Mouse (Mus musculus) midbrain, embryonic 15.5 days (tissue): ENCODE results near the gene Ttll10. TPM values are rescaled to one million over a fixed set of nuclear protein-coding genes. Genes with fewer than 3 reads are reported as not detected.

ENCODE experiments used
- ATAC-seq: fragments of 200-750 bp; cut with Nextera tagmentation; replicated peaks from 2 replicates; pipeline ENCODE4 v1.8.0; 2017; ENCODE audit warnings: moderate TSS enrichment
- H3K27ac ChIP-seq: fragments of 300-500 bp; sonication (generic); 2 replicates; pipeline ENCODE4 v1.5.1; 2015; ENCODE audit warnings: mild to moderate bottlenecking, inconsistent platforms
- H3K27me3 ChIP-seq: fragments of 300-500 bp; sonication (generic); replicated peaks from 2 replicates; pipeline ENCODE4 v1.6.1; 2015; ENCODE audit warnings: inconsistent platforms
- H3K36me3 ChIP-seq: fragments of 300-500 bp; sonication (generic); replicated peaks from 2 replicates; pipeline ENCODE4 v1.6.1; 2015; ENCODE audit warnings: inconsistent platforms
- H3K4me1 ChIP-seq: fragments of 300-500 bp; sonication (generic); 2 replicates; pipeline ENCODE4 v1.6.1; 2015; ENCODE audit warnings: inconsistent platforms
- H3K4me2 ChIP-seq: fragments of 300-500 bp; sonication (generic); 2 replicates; pipeline ENCODE4 v1.6.1; 2015; ENCODE audit warnings: inconsistent platforms, mild to moderate bottlenecking, moderate library complexity
- H3K4me3 ChIP-seq: fragments of 300-500 bp; sonication (generic); 2 replicates; pipeline ENCODE4 v1.5.1; 2015; ENCODE audit warnings: mild to moderate bottlenecking, inconsistent platforms
- H3K9ac ChIP-seq: fragments of 300-500 bp; sonication (generic); 2 replicates; pipeline ENCODE4 v1.6.1; 2015; ENCODE audit warnings: mild to moderate bottlenecking, inconsistent platforms
- H3K9me3 ChIP-seq: fragments of 300-500 bp; sonication (generic); 2 replicates; pipeline ENCODE4 v1.6.1; 2016; ENCODE audit warnings: inconsistent platforms
- WGBS: fragments of 180-500 bp; shearing (Covaris S2); methylation state at CpG from one replicate; pipeline ENCODE4 v1.1.7; 2015; ENCODE audit warnings: mixed read lengths; 5-methylcytosine and 5-hydroxymethylcytosine counted together
- microRNA counts: library from miRNA; unstranded; fragments of <30 nt; microRNA quantifications from one replicate; lab custom pipeline; 2016
- microRNA-seq: library from miRNA; unstranded; fragments of <30 nt; microRNA quantifications from one replicate; pipeline ENCODE4, GENCODE M21; 2016
- polyA plus RNA-seq: library from polyadenylated mRNA; unstranded; fragments of >200 nt; fragmentation: Nextera tagmentation; extraction: Ambion mirVana; gene quantifications from 2 replicates; pipeline ENCODE4 v1.2.1, GENCODE M21; 2015

The Ttll10 gene
- polyA plus RNA-seq, 1 experiment from 2014 or later = not detected

DNA sequence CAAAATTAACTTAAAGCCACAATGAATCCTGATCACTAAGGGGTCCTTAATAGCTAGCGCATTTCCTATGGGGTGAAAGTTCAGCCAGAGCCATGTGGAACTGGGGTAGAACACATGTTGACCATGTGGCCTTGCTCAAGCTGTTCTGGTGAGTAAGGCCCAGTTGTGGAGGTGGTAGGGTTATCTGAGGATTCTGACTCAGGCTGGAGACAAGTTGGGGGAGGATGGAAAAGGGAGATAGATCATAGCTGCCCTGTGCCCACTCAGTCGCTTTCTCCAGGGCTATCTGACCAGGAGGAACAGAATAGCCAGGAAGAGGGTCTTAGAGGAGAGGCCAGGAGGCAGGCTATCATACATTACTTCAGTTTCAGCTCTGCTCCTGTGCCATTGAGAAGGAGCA lies 44.8 kb downstream of the Ttll10 start:
- no peak for ATAC-seq
- no peaks in the 10 kb centered on the region for H3K9me3 ChIP-seq
- H3K4me2 ChIP-seq = no peak overlapping the region
- H3K9ac ChIP-seq = no peak overlapping the region
- no peak overlapping the region for H3K27ac ChIP-seq
- 98% methylated on average over 2 of the region's 2 CpGs for WGBS
- H3K4me1 ChIP-seq = no peaks in the 10 kb centered on the region
- no peaks in the 10 kb centered on the region for H3K27me3 ChIP-seq
- peaks cover 29% of the 10 kb centered on the region for H3K36me3 ChIP-seq
- H3K4me3 ChIP-seq = no peak overlapping the region

GRCm38 (mm10) chr4:156013637-156014036 lies 45.6 kb downstream of the Ttll10 start, which contains the start of gene Tnfrsf4:
Gene Tnfrsf4, plus strand, starts transcription at chr4:156013843.
- 92% methylated on average over 8 of the region's 8 CpGs for WGBS
- Histone ChIP-seq H3K4me1 (no peaks in the 10 kb centered on the region), H3K27me3 (no peaks in the 10 kb centered on the region), H3K9ac (no peak within 1 kb of the TSS), H3K27ac (no peak within 1 kb of the TSS), H3K36me3 (peaks cover 37% of the 10 kb centered on the region), H3K9me3 (no peaks in the 10 kb centered on the region), H3K4me3 (no peak within 1 kb of the TSS), H3K4me2 (no peak within 1 kb of the TSS)
- ATAC-seq = no peak

DNA sequence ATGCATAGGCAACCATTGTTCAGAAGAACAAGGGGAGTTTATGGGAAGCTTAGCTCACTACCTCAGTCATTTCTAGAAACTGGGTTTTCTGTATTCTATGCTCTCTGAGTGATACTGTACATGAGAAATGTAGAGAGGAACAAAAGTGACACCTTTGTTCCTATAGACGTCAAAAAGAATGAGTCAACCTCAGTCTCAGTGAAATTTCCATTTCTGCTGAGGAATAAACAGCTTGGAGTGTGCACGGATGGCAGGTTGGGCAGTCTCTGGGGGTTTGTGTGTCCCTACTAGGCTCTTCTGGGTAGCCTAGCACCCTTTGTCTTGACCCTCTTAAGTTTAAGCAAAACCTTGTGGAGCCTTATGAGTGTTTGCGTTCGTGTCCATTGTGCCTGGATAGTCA lies 50.8 kb downstream of the Ttll10 start:
- WGBS = 94% methylated on average over 4 of the region's 4 CpGs
- H3K27ac ChIP-seq = no peak overlapping the region
- no peaks in the 10 kb centered on the region for H3K9me3 ChIP-seq
- ATAC-seq = no peak
- H3K4me1 ChIP-seq = no peaks in the 10 kb centered on the region
- no peak overlapping the region for H3K4me3 ChIP-seq
- H3K27me3 ChIP-seq = no peaks in the 10 kb centered on the region
- H3K9ac ChIP-seq = no peak overlapping the region
- H3K4me2 ChIP-seq = no peak overlapping the region
- peaks cover 74% of the 10 kb centered on the region for H3K36me3 ChIP-seq

GRCm38 (mm10) chr4:156004109-156004508 lies 55.1 kb downstream of the Ttll10 start:
- no peak overlapping the region for H3K27ac ChIP-seq
- no peaks in the 10 kb centered on the region for H3K4me1 ChIP-seq
- no peak overlapping the region for H3K9ac ChIP-seq
- H3K4me2 ChIP-seq = no peak overlapping the region
- no peak overlapping the region for H3K4me3 ChIP-seq
- WGBS = 91% methylated on average over 3 of the region's 3 CpGs
- no peak for ATAC-seq
- no peaks in the 10 kb centered on the region for H3K9me3 ChIP-seq
- H3K36me3 ChIP-seq = peaks cover 72% of the 10 kb centered on the region
- H3K27me3 ChIP-seq = no peaks in the 10 kb centered on the region

- ATAC-seq = 0 out of 2 replicates have a peak, but pooled peaks have one; percentile 0
- peaks cover 31% of the 10 kb centered on the region for H3K4me1 ChIP-seq
- peak overlapping the region; percentile 97 for H3K27ac ChIP-seq
- peak overlapping the region; percentile 70 for H3K9ac ChIP-seq
- H3K9me3 ChIP-seq = no peaks in the 10 kb centered on the region
- H3K36me3 ChIP-seq = peaks cover 14% of the 10 kb centered on the region; the same call in 1 of the 2 replicates
- H3K4me2 ChIP-seq = peak overlapping the region; percentile 65
- no peaks in the 10 kb centered on the region for H3K27me3 ChIP-seq
- H3K4me3 ChIP-seq = peak overlapping the region; percentile 80
- WGBS = 5% methylated on average over 15 of the region's 15 CpGs
These were observed 65.6 kb downstream of the Ttll10 start for GRCm38 (mm10) chr4:155993606-155994005.

- Histone ChIP-seq H3K9ac (peak overlapping the region; percentile 70), H3K4me1 (peaks cover 31% of the 10 kb centered on the region), H3K36me3 (peaks cover 11% of the 10 kb centered on the region; the same call in 1 of the 2 replicates), H3K4me3 (peak overlapping the region; percentile 80), H3K4me2 (peak overlapping the region; percentile 65), H3K27ac (peak overlapping the region; percentile 97), H3K27me3 (no peaks in the 10 kb centered on the region), H3K9me3 (no peaks in the 10 kb centered on the region)
- under 1% methylated on average over 70 of the region's 70 CpGs for WGBS
- ATAC-seq = peak; percentile 88
These were observed 66.2 kb downstream of the Ttll10 start for GRCm38 (mm10) chr4:155992906-155993547.

DNA sequence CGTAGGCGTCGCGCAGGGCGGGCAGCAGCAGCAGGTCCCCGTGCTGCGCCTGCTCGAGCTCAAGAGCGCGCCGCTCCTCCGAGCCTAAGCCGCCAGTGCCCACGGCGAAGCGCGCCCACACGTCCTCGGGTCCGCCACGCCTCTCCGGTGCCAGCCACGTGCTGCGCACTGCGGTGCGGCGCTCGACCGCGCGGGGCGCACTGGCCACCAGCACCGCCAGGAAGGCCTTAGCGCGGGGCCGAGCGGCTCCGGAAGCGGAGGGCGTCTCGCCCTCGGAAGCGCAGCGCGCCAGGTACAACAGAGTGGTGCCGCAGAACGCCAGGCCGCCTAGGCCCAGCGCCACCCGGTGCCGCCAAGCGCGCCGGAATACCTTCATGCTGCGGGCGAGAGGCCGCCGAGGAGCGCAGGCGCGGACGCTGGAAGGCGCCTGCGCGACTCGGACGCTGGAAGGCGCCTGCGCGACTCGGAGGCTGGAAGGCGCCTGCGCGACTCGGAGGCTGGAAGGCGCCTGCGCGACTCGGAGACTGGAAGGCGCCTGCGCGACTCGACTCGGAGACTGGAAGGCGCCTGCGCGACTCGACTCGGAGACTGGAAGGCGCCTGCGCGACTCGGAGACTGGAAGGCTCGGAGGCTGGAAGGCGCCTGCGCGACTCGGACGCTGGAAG lies 66.8 kb downstream of the Ttll10 start, which contains the start of the genes B3galt6 and Sdf4:
B3galt6 (minus strand) TSS at position 409 of the 665 bp plus-strand sequence.
Sdf4 (plus strand) TSS at position 632 of the 665 bp plus-strand sequence.
- no peaks in the 10 kb centered on the region for H3K27me3 ChIP-seq
- peaks cover 5% of the 10 kb centered on the region; the same call in 1 of the 2 replicates for H3K36me3 ChIP-seq
- H3K27ac ChIP-seq = peak within 1 kb of the TSS; percentile 97
- ATAC-seq = peak; percentile 92
- peak within 1 kb of the TSS; percentile 97 for H3K4me2 ChIP-seq
- peaks cover 31% of the 10 kb centered on the region for H3K4me1 ChIP-seq
- under 1% methylated on average over 96 of the region's 99 CpGs for WGBS
- no peaks in the 10 kb centered on the region for H3K9me3 ChIP-seq
- H3K9ac ChIP-seq = peak within 1 kb of the TSS; percentile 79
- peak within 1 kb of the TSS; percentile 80 for H3K4me3 ChIP-seq

- H3K4me3 ChIP-seq = peak overlapping the region; percentile 80
- H3K4me2 ChIP-seq = peak overlapping the region; percentile 97
- no peaks in the 10 kb centered on the region for H3K27me3 ChIP-seq
- peak overlapping the region; percentile 97 for H3K27ac ChIP-seq
- WGBS = 26% methylated on average over 37 of the region's 37 CpGs
- H3K36me3 ChIP-seq = 0 out of 2 replicates have a peak, but pooled peaks cover 3% of the 10 kb centered on the region
- ATAC-seq = peak; percentile 24
- peaks cover 31% of the 10 kb centered on the region for H3K4me1 ChIP-seq
- H3K9me3 ChIP-seq = no peaks in the 10 kb centered on the region
- H3K9ac ChIP-seq = peak overlapping the region; percentile 79
These were observed 67.3 kb downstream of the Ttll10 start for GRCm38 (mm10) chr4:155991908-155992230.

DNA sequence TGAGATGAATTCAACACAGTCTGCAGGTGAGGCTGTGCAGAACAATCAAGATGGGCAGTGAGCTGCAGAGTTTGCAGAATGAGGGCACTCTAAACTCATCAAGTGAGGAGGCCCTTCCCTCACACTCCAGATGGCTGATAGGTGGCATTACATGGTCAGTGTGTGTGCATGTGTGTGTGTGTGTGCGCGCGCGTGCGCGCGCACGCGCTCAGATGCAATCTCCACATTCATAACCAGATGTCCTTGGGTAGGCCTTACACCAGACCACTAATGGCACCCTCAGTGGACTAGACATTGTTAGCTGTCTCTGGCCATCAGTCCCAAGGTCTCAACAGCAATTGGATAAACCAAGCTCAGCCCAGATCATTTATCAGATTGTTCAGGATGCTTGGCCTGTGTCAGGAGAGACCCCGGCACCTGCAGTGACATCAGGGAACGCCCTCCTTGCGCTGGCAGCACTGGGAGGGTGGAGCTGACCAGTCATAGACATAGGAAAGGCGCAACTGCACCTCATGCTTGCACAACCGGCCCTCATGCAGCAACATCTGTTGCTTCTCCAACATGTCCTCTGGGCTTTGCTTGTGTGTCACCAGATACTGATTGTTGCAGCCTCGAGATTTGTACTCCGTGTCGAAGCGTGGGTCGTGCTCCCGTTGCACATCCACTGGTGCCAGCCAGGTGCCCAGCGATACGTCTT lies 67.9 kb downstream of the Ttll10 start:
- Histone ChIP-seq H3K9ac (peak overlapping the region; percentile 79), H3K4me3 (peak overlapping the region; percentile 80), H3K4me1 (peaks cover 31% of the 10 kb centered on the region), H3K4me2 (peak overlapping the region; percentile 97), H3K27ac (peak overlapping the region; percentile 97), H3K36me3 (no peaks in the 10 kb centered on the region), H3K27me3 (no peaks in the 10 kb centered on the region), H3K9me3 (no peaks in the 10 kb centered on the region)
- ATAC-seq = peak; percentile 6; the same call in 1 of the 2 replicates
- WGBS = 89% methylated on average over 22 of the region's 22 CpGs

MicroRNAs encoded within 50 kb of the gene (microRNA counts, 519-probe panel; counts per million panel counts)
- microRNA mmu-miR-200a (lab: Ali Mortazavi, UCI) (1,798 counts per million, percentile 11 among the panel's probes with 10 or more counts), microRNA mmu-miR-200b (lab: Ali Mortazavi, UCI) (2,351 counts per million, percentile 39 among the panel's probes with 10 or more counts), microRNA mmu-miR-429 (lab: Ali Mortazavi, UCI) (not detected)

Small RNA genes lying within 50 kb of the gene (microRNA-seq; reads per million reads assigned to microRNA genes)
- gene Mir200a (2.8 reads per million, percentile 11 among the genes with 10 or more reads in this experiment), gene Mir200b (17.8 reads per million, percentile 36 among the genes with 10 or more reads in this experiment), gene Mir429 (63.4 reads per million, percentile 49 among the genes with 10 or more reads in this experiment)

Other genes starting within 250 kb of the Ttll10 start
- gene Ccnl2, start 246.9 kb downstream of the Ttll10 start, polyA plus RNA-seq = 155 and 164 TPM in 2 replicates
- gene Aurkaip1, start 228.1 kb downstream of the Ttll10 start, polyA plus RNA-seq = 128 and 129 TPM in 2 replicates
- 23.4 and 32.6 TPM in 2 replicates for gene Mxra8, start 219.7 kb downstream of the Ttll10 start, polyA plus RNA-seq
- 30.9 and 37.0 TPM in 2 replicates for gene Dvl1, start 212.0 kb downstream of the Ttll10 start, polyA plus RNA-seq
- gene Tas1r3, start 196.1 kb downstream of the Ttll10 start, polyA plus RNA-seq = 0.61 and 0.72 TPM in 2 replicates
- 28.1 and 29.1 TPM in 2 replicates for gene Cptp, start 190.0 kb downstream of the Ttll10 start, polyA plus RNA-seq
- gene Ints11, start 189.9 kb downstream of the Ttll10 start, polyA plus RNA-seq = 80.6 and 83.6 TPM in 2 replicates
- 60.1 and 66.6 TPM in 2 replicates for gene Pusl1, start 167.6 kb downstream of the Ttll10 start, polyA plus RNA-seq
- gene Acap3, start 167.6 kb downstream of the Ttll10 start, polyA plus RNA-seq = 88.3 and 89.8 TPM in 2 replicates
- 115 and 118 TPM in 2 replicates for gene Ube2j2, start 115.6 kb downstream of the Ttll10 start, polyA plus RNA-seq
- gene C1qtnf12, start 97.1 kb downstream of the Ttll10 start, polyA plus RNA-seq = 6.8 and 9.5 TPM in 2 replicates
- 38.5 and 38.9 TPM in 2 replicates for gene B3galt6, start 66.8 kb downstream of the Ttll10 start, polyA plus RNA-seq
- 113 and 118 TPM in 2 replicates for gene Sdf4, start 66.5 kb downstream of the Ttll10 start, polyA plus RNA-seq
- gene Tnfrsf4, start 45.6 kb downstream of the Ttll10 start, polyA plus RNA-seq = 0.56 and 0.83 TPM in 2 replicates
- 3.2 and 3.6 TPM in 2 replicates for gene Tnfrsf18, start 33.2 kb downstream of the Ttll10 start, polyA plus RNA-seq
- gene 9430015G10Rik, start 50.6 kb upstream of the Ttll10 start, polyA plus RNA-seq = 37.6 TPM in 2 replicates
- gene Rnf223, start 71.1 kb upstream of the Ttll10 start, polyA plus RNA-seq = 0.62 and 0.83 TPM in 2 replicates
- 141 and 142 TPM in 2 replicates for gene Agrn, start 138.1 kb upstream of the Ttll10 start, polyA plus RNA-seq
- 2.2 and 3.8 TPM in 2 replicates for gene Isg15, start 141.4 kb upstream of the Ttll10 start, polyA plus RNA-seq
- 4.0 and 4.9 TPM in 2 replicates for gene AW011738, start 143.9 kb upstream of the Ttll10 start, polyA plus RNA-seq
- gene Perm1, start 156.5 kb upstream of the Ttll10 start, polyA plus RNA-seq = 2.2 and 2.4 TPM in 2 replicates
- gene Plekhn1, start 175.4 kb upstream of the Ttll10 start, polyA plus RNA-seq = 29.1 and 30.1 TPM in 2 replicates
- 56.6 and 60.4 TPM in 2 replicates for gene Noc2l, start 176.6 kb upstream of the Ttll10 start, polyA plus RNA-seq
- 4.8 and 5.5 TPM in 2 replicates for gene Samd11, start 196.2 kb upstream of the Ttll10 start, polyA plus RNA-seq